Mouse (Mus musculus) heart, embryonic 13.5 days (tissue): Measurements from ENCODE around the gene Pou2f2. TPM values are rescaled to one million over a fixed set of nuclear protein-coding genes. Genes with fewer than 3 reads are reported as not detected.
A peak's percentile ranks its signal among the peaks of the same experiment; 100 is the strongest.

Experiments used
- ATAC-seq: fragments of 200-750 bp; cut with Nextera tagmentation; 2 replicates; pipeline ENCODE4 v1.8.0; 2017; ENCODE audit warnings: moderate TSS enrichment; ENCODE audit not compliant: insufficient number of reproducible peaks, low FRiP score, low TSS enrichment; ENCODE audit errors: extremely low read depth
- H3K27ac ChIP-seq: fragments of 300-500 bp; sonication (generic); replicated peaks from 2 replicates; pipeline ENCODE4 v1.5.1; 2015; ENCODE audit warnings: moderate library complexity, mild to moderate bottlenecking, inconsistent platforms
- H3K27me3 ChIP-seq: fragments of 300-500 bp; sonication (generic); replicated peaks from 2 replicates; pipeline ENCODE4 v1.6.1; 2015; ENCODE audit warnings: mild to moderate bottlenecking, inconsistent platforms
- H3K36me3 ChIP-seq: fragments of 300-500 bp; sonication (generic); 2 replicates; pipeline ENCODE4 v1.6.1; 2015; ENCODE audit warnings: mild to moderate bottlenecking, inconsistent platforms
- H3K4me1 ChIP-seq: fragments of 300-500 bp; sonication (generic); 2 replicates; pipeline ENCODE4 v1.6.1; 2015; ENCODE audit warnings: inconsistent platforms
- H3K4me2 ChIP-seq: fragments of 300-500 bp; sonication (generic); 2 replicates; pipeline ENCODE4 v1.6.1; 2015; ENCODE audit warnings: inconsistent platforms, mild to moderate bottlenecking, moderate library complexity
- H3K4me3 ChIP-seq: fragments of 300-500 bp; sonication (generic); 2 replicates; pipeline ENCODE4 v1.5.1; 2015; ENCODE audit warnings: moderate library complexity, mild to moderate bottlenecking, inconsistent platforms
- H3K9ac ChIP-seq: fragments of 300-500 bp; sonication (generic); 2 replicates; pipeline ENCODE4 v1.6.1; 2015; ENCODE audit warnings: inconsistent platforms, mild to moderate bottlenecking, moderate library complexity
- H3K9me3 ChIP-seq: fragments of 300-500 bp; sonication (generic); 2 replicates; pipeline ENCODE4 v1.6.1; 2016; ENCODE audit warnings: inconsistent platforms
- WGBS: fragments of 180-500 bp; shearing (Covaris S2); methylation state at CpG from one replicate; pipeline ENCODE4 v1.1.7; 2015; ENCODE audit warnings: mixed read lengths; 5-methylcytosine and 5-hydroxymethylcytosine counted together
- polyA plus RNA-seq: library from polyadenylated mRNA; unstranded; fragments of >200 nt; fragmentation: Nextera tagmentation; extraction: Ambion mirVana; gene quantifications from 2 replicates; pipeline ENCODE4 v1.2.1, GENCODE M21; 2015

Pou2f2 gene
- polyA plus RNA-seq, 1 experiment from 2014 or later, result 0.43 TPM

GRCm38 (mm10) chr7:25112956-25113603 is 66.4 kb downstream of the Pou2f2 start:
- Histone ChIP-seq H3K36me3 (no peaks in the 10 kb centered on the region), H3K4me2 (no peak overlapping the region), H3K4me1 (no peaks in the 10 kb centered on the region), H3K9me3 (no peaks in the 10 kb centered on the region), H3K9ac (no peak overlapping the region), H3K27me3 (peaks cover 36% of the 10 kb centered on the region), H3K4me3 (no peak overlapping the region), H3K27ac (no peak overlapping the region)
- no peak for ATAC-seq
- WGBS, result 75% methylated on average over 16 of the region's 16 CpGs

DNA sequence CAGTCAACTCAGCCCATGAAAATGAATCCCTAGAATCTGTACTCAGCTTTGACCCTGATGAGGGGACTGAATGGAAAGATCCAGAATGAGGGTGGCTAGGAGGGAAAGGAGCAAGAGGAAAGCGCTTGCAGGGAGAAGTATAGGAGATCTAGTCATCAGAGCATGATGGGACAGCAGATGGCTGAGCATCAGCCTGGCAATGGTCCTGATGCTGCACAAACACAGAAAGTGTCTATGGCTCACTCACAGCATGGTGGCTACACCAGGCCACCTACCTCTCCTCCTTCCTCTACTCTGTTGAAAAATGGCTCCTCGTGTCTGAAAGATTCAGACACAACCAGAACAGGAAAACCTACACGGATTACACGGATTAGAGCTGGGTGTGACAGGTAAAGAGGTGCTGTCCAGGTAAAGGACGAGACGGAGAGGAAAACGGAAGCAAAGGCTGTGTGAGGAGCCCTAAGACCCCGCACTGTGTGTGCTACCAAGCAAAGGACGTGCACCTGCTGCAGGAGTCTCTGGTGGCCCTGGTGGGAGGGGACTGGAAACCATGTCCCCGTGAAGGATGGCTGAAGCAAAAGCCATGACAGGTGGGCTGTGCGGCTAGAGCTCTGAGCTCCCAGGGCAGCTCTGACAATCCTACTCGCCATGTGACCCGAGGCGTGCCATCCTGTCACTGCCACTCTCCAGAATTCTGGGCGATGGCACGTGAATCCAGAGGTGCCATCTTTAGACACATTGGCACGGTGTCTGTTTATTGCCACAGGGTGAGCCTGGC is 67.2 kb downstream of the Pou2f2 start:
- Histone ChIP-seq H3K36me3 (no peaks in the 10 kb centered on the region), H3K4me3 (no peak overlapping the region), H3K9me3 (no peaks in the 10 kb centered on the region), H3K9ac (no peak overlapping the region), H3K4me2 (no peak overlapping the region), H3K4me1 (peaks cover 5% of the 10 kb centered on the region), H3K27me3 (peaks cover 37% of the 10 kb centered on the region), H3K27ac (no peak overlapping the region)
- WGBS, result 77% methylated on average over 17 of the region's 17 CpGs
- no peak for ATAC-seq

GRCm38 (mm10) chr7:25110336-25110735 is 69.2 kb downstream of the Pou2f2 start:
- ATAC-seq, result no peak
- Histone ChIP-seq H3K9ac (no peak overlapping the region), H3K4me2 (no peak overlapping the region), H3K4me1 (peaks cover 15% of the 10 kb centered on the region), H3K36me3 (no peaks in the 10 kb centered on the region), H3K27me3 (peaks cover 25% of the 10 kb centered on the region), H3K4me3 (no peak overlapping the region), H3K9me3 (no peaks in the 10 kb centered on the region), H3K27ac (no peak overlapping the region)
- 58% methylated on average over 9 of the region's 9 CpGs for WGBS

DNA sequence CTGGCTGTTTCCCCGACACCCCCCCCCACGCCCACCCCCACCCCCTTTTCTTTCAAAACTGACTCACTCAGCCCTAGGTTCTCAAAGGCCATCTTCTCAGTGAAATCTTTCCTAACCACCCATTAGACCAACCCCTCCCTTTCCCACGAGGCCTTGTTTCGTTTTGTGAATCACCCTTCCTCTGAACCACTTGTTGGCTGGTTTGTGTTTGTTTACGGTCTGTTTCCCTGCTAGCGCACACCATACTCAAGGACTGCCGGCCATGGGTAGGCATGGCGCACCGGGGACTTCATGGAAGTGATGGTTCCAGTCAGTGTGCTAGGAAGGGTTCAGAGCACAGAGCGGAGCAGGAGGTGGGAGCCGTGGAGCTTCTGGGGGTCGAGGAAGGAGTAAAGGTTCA is 70.2 kb downstream of the Pou2f2 start:
- no peak overlapping the region for H3K4me2 ChIP-seq
- WGBS, result 80% methylated on average over 12 of the region's 12 CpGs
- no peak overlapping the region for H3K4me3 ChIP-seq
- no peaks in the 10 kb centered on the region for H3K36me3 ChIP-seq
- no peaks in the 10 kb centered on the region for H3K9me3 ChIP-seq
- no peak for ATAC-seq
- H3K9ac ChIP-seq, result no peak overlapping the region
- peaks cover 17% of the 10 kb centered on the region for H3K27me3 ChIP-seq
- H3K4me1 ChIP-seq, result peaks cover 15% of the 10 kb centered on the region
- H3K27ac ChIP-seq, result no peak overlapping the region

DNA sequence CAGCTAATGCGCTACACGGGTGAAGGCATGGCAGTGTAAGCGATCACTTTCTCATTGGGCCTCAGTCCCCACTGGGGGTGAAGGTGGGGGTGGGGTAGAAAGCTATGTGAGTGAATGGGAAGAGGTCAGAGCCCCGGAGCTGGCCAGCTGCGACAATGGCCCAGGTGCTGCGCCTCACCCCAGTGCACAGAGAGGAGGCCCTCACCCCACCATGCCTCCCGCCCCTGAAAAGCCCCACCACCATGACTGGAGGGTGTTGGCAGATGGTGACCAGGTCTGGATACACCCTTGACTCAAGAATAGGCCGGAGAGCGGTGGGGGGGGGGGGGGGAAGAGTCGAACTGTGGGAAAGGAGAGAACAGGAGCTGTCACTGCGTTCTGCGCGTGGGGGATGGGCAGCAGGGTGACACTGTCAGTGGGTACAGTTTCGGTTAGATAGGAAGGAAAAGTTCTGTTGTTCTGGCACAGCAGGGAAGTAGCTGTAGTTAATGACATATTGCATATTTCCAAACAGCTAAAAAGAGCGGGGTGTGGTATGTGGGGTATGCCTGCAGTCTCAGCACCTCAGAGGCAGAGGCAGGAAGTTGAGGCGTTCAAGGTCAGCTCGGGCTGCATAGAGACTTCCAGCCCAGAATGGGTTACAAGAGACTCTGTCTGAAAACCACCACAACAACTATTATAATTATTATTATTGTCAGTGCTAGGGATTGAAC is 72.6 kb downstream of the Pou2f2 start:
- H3K4me2 ChIP-seq, result peak overlapping the region; percentile 47
- whole genome bisulfite sequencing, result 31% methylated on average over 16 of the region's 17 CpGs
- H3K27ac ChIP-seq, result peak overlapping the region; percentile 59
- no peaks in the 10 kb centered on the region for H3K36me3 ChIP-seq
- H3K9ac ChIP-seq, result peak overlapping the region; percentile 37; the same call in 1 of the 2 replicates
- no peaks in the 10 kb centered on the region for H3K9me3 ChIP-seq
- H3K4me1 ChIP-seq, result peaks cover 15% of the 10 kb centered on the region
- H3K27me3 ChIP-seq, result peaks cover 18% of the 10 kb centered on the region
- peak; percentile 23; the same call in 1 of the 2 replicates for ATAC-seq
- H3K4me3 ChIP-seq, result no peak overlapping the region

GRCm38 (mm10) chr7:25105411-25106160 is 73.9 kb downstream of the Pou2f2 start:
- 16% methylated on average over 17 of the region's 17 CpGs for WGBS
- H3K4me2 ChIP-seq, result no peak overlapping the region
- H3K4me3 ChIP-seq, result no peak overlapping the region
- H3K27me3 ChIP-seq, result peaks cover 18% of the 10 kb centered on the region
- H3K36me3 ChIP-seq, result no peaks in the 10 kb centered on the region
- no peak for ATAC-seq
- H3K4me1 ChIP-seq, result peaks cover 15% of the 10 kb centered on the region
- H3K9ac ChIP-seq, result no peak overlapping the region
- H3K9me3 ChIP-seq, result no peaks in the 10 kb centered on the region
- H3K27ac ChIP-seq, result no peak overlapping the region

- H3K36me3 ChIP-seq, result no peaks in the 10 kb centered on the region
- 45% methylated on average over 4 of the region's 4 CpGs for WGBS
- peaks cover 59% of the 10 kb centered on the region for H3K27me3 ChIP-seq
- no peak overlapping the region for H3K4me3 ChIP-seq
- no peaks in the 10 kb centered on the region for H3K4me1 ChIP-seq
- H3K9me3 ChIP-seq, result no peaks in the 10 kb centered on the region
- H3K9ac ChIP-seq, result no peak overlapping the region
- no peak for ATAC-seq
- H3K27ac ChIP-seq, result no peak overlapping the region
- H3K4me2 ChIP-seq, result no peak overlapping the region
These were observed 79.9 kb downstream of the Pou2f2 start for GRCm38 (mm10) chr7:25099581-25099980.

GRCm38 (mm10) chr7:25098169-25098568 is 81.4 kb downstream of the Pou2f2 start:
- peaks cover 60% of the 10 kb centered on the region for H3K27me3 ChIP-seq
- no peaks in the 10 kb centered on the region for H3K9me3 ChIP-seq
- no peak overlapping the region for H3K27ac ChIP-seq
- no peak overlapping the region for H3K4me2 ChIP-seq
- no peak overlapping the region for H3K9ac ChIP-seq
- WGBS, result 51% methylated on average over 3 of the region's 3 CpGs
- no peak overlapping the region for H3K4me3 ChIP-seq
- H3K4me1 ChIP-seq, result peaks cover 4% of the 10 kb centered on the region
- ATAC-seq, result no peak
- no peaks in the 10 kb centered on the region for H3K36me3 ChIP-seq

DNA sequence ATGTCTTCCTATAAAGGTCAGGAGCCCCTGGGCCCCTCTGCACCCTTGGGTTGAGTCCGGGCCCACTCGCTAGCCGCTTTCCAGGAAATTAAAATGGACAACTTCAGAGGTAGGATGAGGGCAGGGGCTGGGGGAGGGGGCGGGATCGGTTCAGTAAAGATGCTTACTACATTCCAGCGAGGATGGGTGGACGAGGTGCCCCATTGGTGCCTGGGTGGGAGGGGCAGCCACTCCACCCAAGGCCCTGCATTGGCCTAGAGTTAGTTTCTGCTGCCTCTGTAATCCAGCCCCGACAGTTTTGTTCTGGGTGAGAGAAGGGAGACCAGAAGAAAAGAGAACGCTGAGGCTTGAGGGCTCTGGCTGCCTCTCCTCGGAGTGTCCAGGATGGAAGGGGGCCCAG is 89.7 kb downstream of the Pou2f2 start:
- no peaks in the 10 kb centered on the region for H3K9me3 ChIP-seq
- no peak overlapping the region for H3K4me2 ChIP-seq
- H3K27me3 ChIP-seq, result peaks cover 35% of the 10 kb centered on the region
- H3K4me3 ChIP-seq, result no peak overlapping the region
- no peak for ATAC-seq
- H3K4me1 ChIP-seq, result peaks cover 24% of the 10 kb centered on the region
- peaks cover 6% of the 10 kb centered on the region; the same call in 1 of the 2 replicates for H3K36me3 ChIP-seq
- H3K27ac ChIP-seq, result no peak overlapping the region
- whole genome bisulfite sequencing, result 35% methylated on average over 10 of the region's 10 CpGs
- peak overlapping the region; percentile 10; the same call in 1 of the 2 replicates for H3K9ac ChIP-seq

- WGBS, result 25% methylated on average over 11 of the region's 11 CpGs
- no peak overlapping the region for H3K4me3 ChIP-seq
- H3K4me1 ChIP-seq, result peaks cover 29% of the 10 kb centered on the region
- H3K9me3 ChIP-seq, result no peaks in the 10 kb centered on the region
- peaks cover 14% of the 10 kb centered on the region for H3K36me3 ChIP-seq
- ATAC-seq, result no peak
- no peak overlapping the region for H3K9ac ChIP-seq
- peaks cover 29% of the 10 kb centered on the region for H3K27me3 ChIP-seq
- H3K27ac ChIP-seq, result no peak overlapping the region
- no peak overlapping the region for H3K4me2 ChIP-seq
These were observed 90.6 kb downstream of the Pou2f2 start for GRCm38 (mm10) chr7:25088968-25089367.

- Histone ChIP-seq H3K4me3 (no peak overlapping the region), H3K27me3 (peaks cover 25% of the 10 kb centered on the region), H3K9me3 (no peaks in the 10 kb centered on the region), H3K27ac (no peak overlapping the region), H3K9ac (no peak overlapping the region), H3K4me2 (no peak overlapping the region), H3K36me3 (peaks cover 18% of the 10 kb centered on the region), H3K4me1 (peaks cover 29% of the 10 kb centered on the region)
- no peak for ATAC-seq
- 15% methylated on average over 10 of the region's 10 CpGs for WGBS
These were observed 91.0 kb downstream of the Pou2f2 start for GRCm38 (mm10) chr7:25088531-25088930.
